Mouse (Mus musculus) hindbrain, embryonic 15.5 days (tissue): ENCODE results near the gene Gm49711. TPM values are rescaled to one million over a fixed set of nuclear protein-coding genes. Genes with fewer than 3 reads are reported as not detected.
A peak's percentile ranks its signal among the peaks of the same experiment; 100 is the strongest.
"Not testable (repeated sequence)": the region's sequence is repeated elsewhere in the genome, so short reads cannot be mapped to it uniquely, and the experiment has no call there.

Experiments
- ATAC-seq: fragments of 200-750 bp; cut with Nextera tagmentation; 2 replicates; pipeline ENCODE4 v1.8.0; 2017; ENCODE audit warnings: low read depth, moderate number of reproducible peaks, moderate TSS enrichment; ENCODE audit not compliant: low FRiP score
- H3K27ac ChIP-seq: fragments of 300-500 bp; sonication (generic); replicated peaks from 2 replicates; pipeline ENCODE4 v1.5.1; 2015; ENCODE audit warnings: mild to moderate bottlenecking, inconsistent platforms
- H3K27me3 ChIP-seq: fragments of 300-500 bp; sonication (generic); 2 replicates; pipeline ENCODE4 v1.6.1; 2015; ENCODE audit warnings: control low read depth, inconsistent platforms
- H3K36me3 ChIP-seq: fragments of 300-500 bp; sonication (generic); 2 replicates; pipeline ENCODE4 v1.6.1; 2015; ENCODE audit warnings: control low read depth, inconsistent platforms
- H3K4me1 ChIP-seq: fragments of 300-500 bp; sonication (generic); replicated peaks from 2 replicates; pipeline ENCODE4 v1.6.1; 2015; ENCODE audit warnings: control low read depth, inconsistent platforms
- H3K4me2 ChIP-seq: fragments of 300-500 bp; sonication (generic); 2 replicates; pipeline ENCODE4 v1.6.1; 2015; ENCODE audit warnings: moderate library complexity, mild to moderate bottlenecking, inconsistent platforms
- H3K4me3 ChIP-seq: fragments of 300-500 bp; sonication (generic); 2 replicates; pipeline ENCODE4 v1.5.1; 2015; ENCODE audit warnings: mild to moderate bottlenecking, inconsistent platforms
- H3K9ac ChIP-seq: fragments of 300-500 bp; sonication (generic); 2 replicates; pipeline ENCODE4 v1.6.1; 2015; ENCODE audit warnings: inconsistent platforms
- H3K9me3 ChIP-seq: fragments of 300-500 bp; sonication (generic); 2 replicates; pipeline ENCODE4 v1.6.1; 2016; ENCODE audit warnings: control low read depth, inconsistent platforms
- WGBS: fragments of 180-500 bp; shearing (Covaris S2); methylation state at CpG from one replicate; pipeline ENCODE4 v1.1.7; 2015; 5-methylcytosine and 5-hydroxymethylcytosine counted together
- polyA plus RNA-seq: library from polyadenylated mRNA; unstranded; fragments of >200 nt; fragmentation: Nextera tagmentation; extraction: Ambion mirVana; gene quantifications from 2 replicates; pipeline ENCODE4 v1.2.1, GENCODE M21; 2015

Gm49711 gene
- polyA plus RNA-seq, 1 experiment from 2014 or later, result 0.32 TPM

DNA sequence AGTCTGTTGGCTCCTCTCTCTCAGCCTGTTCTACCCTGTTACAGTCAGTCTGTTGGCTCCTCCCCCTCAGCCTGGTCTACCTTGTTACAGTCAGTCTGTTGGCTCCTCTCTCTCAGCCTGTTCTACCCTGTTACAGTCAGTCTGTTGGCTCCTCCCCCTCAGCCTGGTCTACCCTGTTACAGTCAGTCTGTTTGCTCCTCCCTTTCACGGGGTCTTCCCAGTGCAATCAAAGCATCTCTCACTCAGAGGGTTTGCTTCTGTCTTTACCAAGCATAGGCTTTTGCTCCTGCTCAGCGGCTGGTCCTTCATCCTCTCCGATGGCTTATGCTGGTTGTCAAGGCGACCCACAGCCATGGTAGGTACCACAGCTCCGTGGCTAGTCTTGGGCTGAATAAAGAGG lies 152.2 kb downstream of the Gm49711 start:
- 72% methylated on average over 5 of the region's 5 CpGs for WGBS
- not testable (repeated sequence) for H3K27ac ChIP-seq, H3K36me3 ChIP-seq, H3K9ac ChIP-seq, H3K9me3 ChIP-seq, H3K4me1 ChIP-seq, ATAC-seq, H3K4me2 ChIP-seq, H3K4me3 ChIP-seq, H3K27me3 ChIP-seq

DNA sequence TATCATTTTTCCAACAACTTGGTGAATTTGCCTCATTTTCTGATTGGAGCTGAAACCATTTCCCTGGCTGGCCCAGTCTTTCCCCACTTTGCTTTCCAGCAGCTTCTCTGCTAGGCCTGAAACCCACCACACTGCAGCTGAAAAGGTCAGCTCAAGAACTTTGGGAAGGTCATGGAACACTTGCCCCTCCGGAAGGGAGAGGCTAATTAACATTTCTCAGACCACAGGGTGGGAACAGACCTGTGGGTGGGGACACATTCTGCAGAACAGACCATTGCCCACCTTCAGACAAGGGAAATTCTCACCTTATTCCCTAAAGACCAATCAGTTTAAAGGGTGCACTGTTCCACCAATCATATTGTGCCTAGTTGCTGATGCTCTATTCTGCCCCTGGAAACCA lies 155.8 kb downstream of the Gm49711 start:
- not testable (repeated sequence) for H3K9me3 ChIP-seq, H3K4me3 ChIP-seq, H3K27me3 ChIP-seq, H3K27ac ChIP-seq, ATAC-seq, H3K4me1 ChIP-seq, H3K9ac ChIP-seq, H3K4me2 ChIP-seq, H3K36me3 ChIP-seq
- WGBS, result 50% methylated on average over 1 of the region's 1 CpGs

DNA sequence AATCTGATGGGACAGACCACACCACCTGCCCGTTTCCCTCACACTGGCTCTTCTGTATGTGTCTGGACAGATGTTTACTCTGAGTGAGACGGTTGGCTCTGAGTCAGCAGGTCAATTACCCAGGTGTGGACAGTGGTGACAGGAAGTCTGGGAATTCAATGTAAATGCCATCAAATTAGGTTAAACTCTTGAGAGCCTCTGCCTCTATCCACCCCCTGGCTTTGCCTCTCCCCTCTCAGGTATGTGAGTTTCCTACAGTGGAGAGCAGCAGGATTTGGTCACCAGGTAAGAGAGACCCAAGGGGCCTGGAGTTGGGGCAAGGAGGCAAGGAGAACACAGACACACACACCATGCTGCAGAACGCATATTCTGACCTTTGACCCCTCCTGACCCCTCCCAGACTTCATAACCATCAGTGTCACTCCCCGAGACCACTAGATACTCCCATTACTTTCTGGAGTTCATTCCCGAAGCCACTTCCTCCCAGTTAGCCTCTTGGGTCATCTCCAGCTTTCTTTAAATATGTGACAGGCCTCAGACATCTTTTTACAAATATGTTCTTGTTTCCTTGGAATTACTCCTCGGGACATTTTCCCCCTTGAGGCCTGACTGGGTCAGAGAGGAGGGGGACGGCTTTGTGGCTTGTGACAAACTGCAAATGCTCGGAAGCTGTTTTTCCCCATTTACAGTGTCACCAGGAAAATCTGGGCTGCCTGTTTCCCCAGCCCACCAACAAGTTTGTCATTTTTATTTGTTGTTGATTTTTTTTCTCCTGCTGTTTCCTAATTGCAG lies 157.7 kb downstream of the Gm49711 start:
- no peaks in the 10 kb centered on the region for H3K27me3 ChIP-seq
- no peak overlapping the region for H3K9ac ChIP-seq
- H3K4me3 ChIP-seq, result no peak overlapping the region
- WGBS, result 59% methylated on average over 8 of the region's 8 CpGs
- H3K36me3 ChIP-seq, result no peaks in the 10 kb centered on the region
- no peak overlapping the region for H3K27ac ChIP-seq
- no peaks in the 10 kb centered on the region for H3K9me3 ChIP-seq
- peaks cover 8% of the 10 kb centered on the region; the same call in 1 of the 2 replicates for H3K4me1 ChIP-seq
- H3K4me2 ChIP-seq, result no peak overlapping the region
- ATAC-seq, result peak; percentile 15; the same call in 1 of the 2 replicates

DNA sequence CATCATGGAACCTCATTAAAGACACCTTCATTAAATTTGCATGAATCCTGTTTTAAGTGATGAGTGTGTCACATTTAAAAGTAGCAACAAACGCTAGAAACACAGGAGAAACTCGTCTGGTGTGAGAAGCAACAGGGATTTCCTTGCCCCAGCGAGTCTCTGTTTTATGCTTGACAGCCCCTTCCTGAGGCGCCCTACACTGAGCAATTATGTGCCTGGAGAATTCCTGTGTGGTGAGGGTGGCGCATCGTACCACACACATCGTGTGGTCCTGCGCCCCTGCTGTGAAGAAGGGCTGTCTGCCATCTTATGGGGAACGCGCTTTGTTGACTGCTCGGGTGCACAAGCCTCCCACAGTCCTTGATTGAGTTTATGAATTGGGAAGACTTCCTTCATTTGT lies 162.6 kb downstream of the Gm49711 start:
- ATAC-seq, result no peak
- Histone ChIP-seq H3K4me3 (no peak overlapping the region), H3K4me2 (no peak overlapping the region), H3K9me3 (no peaks in the 10 kb centered on the region), H3K9ac (no peak overlapping the region), H3K27me3 (no peaks in the 10 kb centered on the region), H3K27ac (no peak overlapping the region), H3K36me3 (no peaks in the 10 kb centered on the region), H3K4me1 (peaks cover 6% of the 10 kb centered on the region; the same call in 1 of the 2 replicates)
- 82% methylated on average over 11 of the region's 11 CpGs for WGBS

DNA sequence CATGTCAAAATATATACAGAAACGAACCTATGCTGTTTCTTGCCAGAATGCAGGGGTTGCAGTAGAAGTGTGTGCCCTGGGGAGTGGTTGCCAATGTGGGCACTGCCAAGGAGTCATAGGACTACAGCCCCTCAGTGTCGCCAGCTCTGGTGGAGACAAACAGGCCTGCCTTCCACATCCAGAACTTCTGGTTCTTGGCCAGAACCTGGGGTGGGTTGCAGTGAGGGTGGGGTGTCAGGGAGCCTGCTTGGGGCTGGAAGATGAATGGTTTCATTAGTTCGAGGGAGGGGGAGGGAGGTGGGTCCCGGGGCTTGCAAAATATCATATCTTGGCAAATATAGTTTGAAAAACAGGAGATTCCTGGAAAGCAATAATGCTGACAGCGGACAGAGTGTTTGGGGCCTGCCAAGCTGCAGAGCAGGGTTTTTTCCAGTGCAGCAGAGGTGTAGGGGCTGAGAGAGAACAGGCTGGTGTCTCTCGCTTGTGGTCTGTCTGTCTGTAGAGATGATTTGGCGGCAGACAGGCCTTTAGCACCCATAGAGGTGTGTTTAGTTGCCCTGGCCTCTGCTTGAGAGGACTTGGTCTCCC lies 170.3 kb downstream of the Gm49711 start:
- Histone ChIP-seq H3K9me3 (no peaks in the 10 kb centered on the region), H3K36me3 (no peaks in the 10 kb centered on the region), H3K9ac (no peak overlapping the region), H3K4me3 (no peak overlapping the region), H3K4me1 (peaks cover 7% of the 10 kb centered on the region; the same call in 1 of the 2 replicates), H3K27ac (no peak overlapping the region), H3K27me3 (no peaks in the 10 kb centered on the region), H3K4me2 (no peak overlapping the region)
- peak; percentile 54; the same call in 1 of the 2 replicates for ATAC-seq
- 76% methylated on average over 7 of the region's 7 CpGs for WGBS

DNA sequence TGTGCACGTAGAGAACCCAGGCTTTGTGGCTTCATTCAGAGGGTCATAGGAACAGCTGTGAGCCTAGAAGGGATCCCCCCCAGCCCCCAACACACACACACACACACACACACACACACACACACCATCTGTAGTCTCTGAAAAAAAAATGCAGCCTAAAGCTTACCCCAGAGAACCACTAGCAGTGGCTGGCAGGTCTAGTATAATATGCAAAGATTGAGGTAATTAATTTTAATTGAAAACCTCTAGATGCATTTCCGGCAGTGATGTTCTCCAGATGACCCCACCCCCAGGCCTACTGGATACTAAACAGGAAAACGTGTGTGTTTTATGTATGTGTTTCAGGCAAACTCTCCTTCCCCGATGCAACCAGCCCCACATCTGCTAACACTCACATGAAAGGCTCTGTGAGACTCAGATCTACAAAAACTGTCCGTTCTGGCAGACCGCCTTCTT lies 172.4 kb downstream of the Gm49711 start:
- WGBS, result 67% methylated on average over 6 of the region's 6 CpGs
- H3K9me3 ChIP-seq, result no peaks in the 10 kb centered on the region
- H3K4me3 ChIP-seq, result no peak overlapping the region
- ATAC-seq, result 0 out of 2 replicates have a peak, but pooled peaks have one; percentile 42
- H3K4me1 ChIP-seq, result peaks cover 9% of the 10 kb centered on the region; the same call in 1 of the 2 replicates
- H3K27me3 ChIP-seq, result no peaks in the 10 kb centered on the region
- no peak overlapping the region for H3K9ac ChIP-seq
- no peaks in the 10 kb centered on the region for H3K36me3 ChIP-seq
- no peak overlapping the region for H3K27ac ChIP-seq
- no peak overlapping the region for H3K4me2 ChIP-seq

DNA sequence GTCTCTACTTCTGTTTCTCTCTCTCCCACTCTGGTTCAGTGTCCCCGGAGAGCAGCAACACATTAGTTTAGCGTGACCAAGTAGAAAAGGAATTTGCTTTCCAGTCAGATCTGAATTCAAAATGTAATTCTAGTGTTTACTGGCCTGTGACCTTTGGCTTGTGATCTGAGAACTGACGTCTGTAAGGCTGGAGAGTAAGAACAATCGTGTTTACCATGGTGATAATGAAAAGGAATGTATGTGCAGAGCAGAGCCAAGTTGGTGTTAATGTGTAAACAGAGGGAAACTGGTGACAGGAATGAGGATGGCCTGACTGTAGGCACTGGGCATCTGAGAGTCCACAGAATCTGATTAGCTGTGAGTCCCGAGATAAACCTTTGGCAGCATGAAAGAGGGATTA lies 176.4 kb downstream of the Gm49711 start:
- Histone ChIP-seq H3K9me3 (no peaks in the 10 kb centered on the region), H3K27me3 (no peaks in the 10 kb centered on the region), H3K4me2 (no peak overlapping the region), H3K9ac (no peak overlapping the region), H3K4me1 (peaks cover 9% of the 10 kb centered on the region; the same call in 1 of the 2 replicates), H3K36me3 (no peaks in the 10 kb centered on the region), H3K4me3 (no peak overlapping the region), H3K27ac (no peak overlapping the region)
- 16% methylated on average over 5 of the region's 5 CpGs for WGBS
- ATAC-seq, result no peak

DNA sequence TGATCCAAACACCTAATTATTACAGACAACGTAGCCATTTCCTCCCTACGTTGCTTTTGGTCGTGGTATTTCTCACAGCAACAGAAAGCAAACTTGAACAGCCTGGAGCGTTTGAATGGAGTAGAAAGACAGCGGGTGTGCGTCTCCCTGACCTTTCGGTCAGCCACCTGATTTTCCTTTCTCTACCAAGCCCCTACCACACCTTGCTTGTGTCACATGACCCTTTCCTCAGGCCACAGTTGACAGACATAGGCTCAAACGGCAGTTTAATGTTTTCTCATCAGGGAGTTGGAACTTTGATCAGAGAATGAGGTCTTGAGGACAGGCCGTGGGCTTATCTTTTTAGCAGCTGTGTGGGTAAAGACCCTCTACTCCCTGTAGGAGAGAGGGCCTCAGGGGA lies 177.1 kb downstream of the Gm49711 start:
- Histone ChIP-seq H3K4me2 (no peak overlapping the region), H3K4me3 (no peak overlapping the region), H3K4me1 (peaks cover 4% of the 10 kb centered on the region; the same call in 1 of the 2 replicates), H3K9ac (no peak overlapping the region), H3K27me3 (no peaks in the 10 kb centered on the region), H3K9me3 (no peaks in the 10 kb centered on the region), H3K27ac (no peak overlapping the region), H3K36me3 (no peaks in the 10 kb centered on the region)
- WGBS, result 72% methylated on average over 9 of the region's 9 CpGs
- ATAC-seq, result no peak

Other genes with a start within 250 kb of the Gm49711 start
- 179 and 183 TPM in 2 replicates for gene Mrps6, start within 50 bp of the Gm49711 start, polyA plus RNA-seq
- gene Slc5a3, start within 50 bp of the Gm49711 start, polyA plus RNA-seq, result 16.6 and 17.8 TPM in 2 replicates
- gene Kcne2, start 234.1 kb downstream of the Gm49711 start, polyA plus RNA-seq, result 23.0 and 31.7 TPM in 2 replicates
- gene Smim11, start 243.0 kb downstream of the Gm49711 start, polyA plus RNA-seq, result 59.3 and 71.4 TPM in 2 replicates